Mouse (Mus musculus) hindbrain, embryonic 14.5 days (tissue): Measurements from ENCODE around the gene Ubqln1. TPM values are rescaled to one million over a fixed set of nuclear protein-coding genes. Genes with fewer than 3 reads are reported as not detected.

ENCODE experiments used
- ATAC-seq: fragments of 200-750 bp; cut with Nextera tagmentation; 2 replicates; pipeline ENCODE4 v1.8.0; 2017; ENCODE audit warnings: moderate number of reproducible peaks, mild to moderate bottlenecking, moderate TSS enrichment, moderate library complexity; ENCODE audit not compliant: low FRiP score
- DNase-seq: peaks from one replicate; pipeline ENCODE4 v3.0.0-alpha.2; 2015; ENCODE audit warnings: low spot score
- H3K27ac ChIP-seq: fragments of 300-500 bp; sonication (generic); 2 replicates; pipeline ENCODE4 v1.5.1; 2014; ENCODE audit warnings: mild to moderate bottlenecking, moderate library complexity
- H3K27me3 ChIP-seq: fragments of 300-500 bp; sonication (generic); 2 replicates; pipeline ENCODE4 v1.6.1; 2014; ENCODE audit warnings: mild to moderate bottlenecking, low read length, mixed read lengths; ENCODE audit not compliant: control insufficient read depth, insufficient read depth
- H3K36me3 ChIP-seq: fragments of 300-500 bp; sonication (generic); replicated peaks from 2 replicates; pipeline ENCODE4 v1.6.1; 2014; ENCODE audit not compliant: control insufficient read depth, insufficient read depth
- H3K4me1 ChIP-seq: fragments of 300-500 bp; sonication (generic); replicated peaks from 2 replicates; pipeline ENCODE4 v1.6.1; 2014; ENCODE audit warnings: antibody characterized with exemption, low read length, mixed read lengths; ENCODE audit not compliant: control insufficient read depth, insufficient read depth
- H3K4me2 ChIP-seq: fragments of 300-500 bp; sonication (generic); replicated peaks from 2 replicates; pipeline ENCODE4 v1.6.1; 2014; ENCODE audit warnings: mild to moderate bottlenecking, moderate library complexity
- H3K4me3 ChIP-seq: fragments of 300-500 bp; sonication (generic); replicated peaks from 2 replicates; pipeline ENCODE4 v1.5.1; 2014; ENCODE audit warnings: mild to moderate bottlenecking, low read length
- H3K9ac ChIP-seq: fragments of 300-500 bp; sonication (generic); 2 replicates; pipeline ENCODE4 v1.6.1; 2014
- H3K9me3 ChIP-seq: fragments of 300-500 bp; sonication (generic); 2 replicates; pipeline ENCODE4 v1.6.1; 2016; ENCODE audit warnings: low read length; ENCODE audit not compliant: control insufficient read depth
- WGBS: fragments of 180-500 bp; shearing (Covaris S2); extraction: QIAGEN DNeasy Blood & Tissue Kit; methylation state at CpG from one replicate; pipeline ENCODE4 v1.1.7; 2014; 5-methylcytosine and 5-hydroxymethylcytosine counted together
- polyA plus RNA-seq: library from polyadenylated mRNA; unstranded; fragments of >200 nt; fragmentation: Nextera tagmentation; extraction: Ambion mirVana; gene quantifications from 2 replicates; pipeline ENCODE4 v1.2.1, GENCODE M21; 2014

Gene Ubqln1
- 120 and 149 TPM in 2 replicates for polyA plus RNA-seq

DNA sequence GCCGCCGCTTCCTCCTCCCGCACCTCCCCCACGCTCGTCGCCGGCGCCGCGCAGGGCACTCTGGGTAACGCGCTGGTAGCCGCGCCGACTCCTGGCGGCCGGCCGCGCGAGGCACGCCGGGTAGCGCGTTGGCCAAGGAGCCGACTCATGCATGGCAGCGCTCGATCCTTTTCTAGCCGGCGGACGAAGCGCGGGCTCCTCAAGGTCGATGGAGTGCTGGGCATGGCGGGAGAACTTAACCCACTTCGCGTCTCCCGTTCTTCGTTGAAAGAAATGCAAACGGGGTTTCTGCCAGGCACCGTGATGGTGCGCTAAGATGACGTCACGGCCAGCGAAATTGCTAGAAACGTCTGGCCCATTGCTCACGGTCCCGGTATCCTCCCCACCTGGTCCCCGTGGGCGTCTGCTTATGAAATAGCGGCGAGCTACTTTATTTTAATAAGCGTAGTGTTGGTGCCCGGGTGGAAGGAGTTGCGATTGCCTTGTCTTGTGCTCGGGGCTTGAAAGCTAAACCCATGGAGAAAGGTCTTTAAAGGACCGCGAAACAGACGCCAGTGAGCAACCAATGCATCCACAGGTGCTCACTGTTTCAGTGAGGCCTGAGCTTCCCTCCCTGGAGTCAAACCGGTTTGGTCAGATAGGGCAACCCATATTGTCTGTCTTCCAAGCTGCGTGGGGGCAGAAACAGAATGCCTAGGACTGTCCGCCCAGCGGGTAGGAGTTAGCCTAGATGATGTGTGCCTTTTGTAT is at the start of gene Ubqln1:
Gene Ubqln1 (minus strand): TSS at position 62 of the 750 bp plus-strand sequence.
- peak within 1 kb of the TSS; percentile 88 for H3K9ac ChIP-seq
- H3K27me3 ChIP-seq = no peaks in the 10 kb centered on the region
- peak within 1 kb of the TSS; percentile 96 for H3K27ac ChIP-seq
- 2% methylated on average over 58 of the region's 62 CpGs for WGBS
- peak; percentile 92 for DNase-seq
- no peaks in the 10 kb centered on the region for H3K9me3 ChIP-seq
- H3K36me3 ChIP-seq = peaks cover 3% of the 10 kb centered on the region; the same call in 1 of the 2 replicates
- peak within 1 kb of the TSS; percentile 59 for H3K4me2 ChIP-seq
- ATAC-seq = peak; percentile 95
- H3K4me3 ChIP-seq = peak within 1 kb of the TSS; percentile 100
- H3K4me1 ChIP-seq = peaks cover 23% of the 10 kb centered on the region

DNA sequence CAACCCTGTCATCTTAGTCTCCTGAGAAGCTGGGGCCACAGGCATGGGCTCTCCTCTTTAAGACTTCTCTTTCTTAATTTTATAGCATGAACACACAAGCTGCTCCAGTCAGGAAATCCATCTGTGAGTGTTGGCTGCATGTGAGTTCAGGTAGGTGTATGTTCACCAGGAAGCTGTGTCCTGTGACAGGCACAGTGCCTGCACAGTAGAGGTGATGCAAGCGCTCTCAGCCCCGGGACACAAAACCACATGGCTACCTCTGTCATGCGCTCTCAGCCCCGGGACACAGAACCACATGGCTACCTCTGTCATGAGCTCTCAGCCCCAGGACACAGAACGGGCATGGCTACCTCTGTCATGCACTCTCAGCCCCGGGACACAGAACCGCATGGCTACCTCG is 48.1 kb upstream of the Ubqln1 start:
- no peaks in the 10 kb centered on the region for H3K27me3 ChIP-seq
- no peak for ATAC-seq
- H3K4me1 ChIP-seq = no peaks in the 10 kb centered on the region
- 93% methylated on average over 8 of the region's 8 CpGs for WGBS
- no peak overlapping the region for H3K4me3 ChIP-seq
- DNase-seq = no peak
- no peak overlapping the region for H3K9ac ChIP-seq
- H3K36me3 ChIP-seq = peaks cover 31% of the 10 kb centered on the region
- H3K4me2 ChIP-seq = no peak overlapping the region
- H3K9me3 ChIP-seq = no peaks in the 10 kb centered on the region
- no peak overlapping the region for H3K27ac ChIP-seq

DNA sequence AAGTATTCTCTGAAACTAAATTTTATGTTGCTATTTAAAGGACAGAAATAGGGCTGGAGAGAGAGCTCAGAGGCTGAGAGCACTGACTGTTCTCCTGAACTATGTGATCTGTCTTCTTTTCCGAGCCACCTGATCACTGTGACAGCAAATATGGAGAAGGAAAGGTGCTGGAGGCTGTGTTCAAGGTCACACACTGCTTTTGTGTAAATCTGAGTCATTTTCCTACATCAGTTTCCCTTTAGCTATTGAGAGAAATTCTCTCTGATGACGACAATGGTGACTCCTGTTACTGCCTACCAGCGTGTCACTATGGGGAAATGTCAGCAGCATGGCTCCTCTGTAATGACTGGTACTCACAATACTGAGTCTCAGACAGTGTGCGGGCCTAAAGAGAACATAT is 46.2 kb upstream of the Ubqln1 start:
- H3K9ac ChIP-seq = no peak overlapping the region
- H3K4me3 ChIP-seq = no peak overlapping the region
- no peak for DNase-seq
- no peak for ATAC-seq
- H3K27me3 ChIP-seq = no peaks in the 10 kb centered on the region
- H3K27ac ChIP-seq = no peak overlapping the region
- 95% methylated on average over 4 of the region's 4 CpGs for WGBS
- no peaks in the 10 kb centered on the region for H3K9me3 ChIP-seq
- H3K36me3 ChIP-seq = peaks cover 45% of the 10 kb centered on the region
- H3K4me1 ChIP-seq = no peaks in the 10 kb centered on the region
- no peak overlapping the region for H3K4me2 ChIP-seq

DNA sequence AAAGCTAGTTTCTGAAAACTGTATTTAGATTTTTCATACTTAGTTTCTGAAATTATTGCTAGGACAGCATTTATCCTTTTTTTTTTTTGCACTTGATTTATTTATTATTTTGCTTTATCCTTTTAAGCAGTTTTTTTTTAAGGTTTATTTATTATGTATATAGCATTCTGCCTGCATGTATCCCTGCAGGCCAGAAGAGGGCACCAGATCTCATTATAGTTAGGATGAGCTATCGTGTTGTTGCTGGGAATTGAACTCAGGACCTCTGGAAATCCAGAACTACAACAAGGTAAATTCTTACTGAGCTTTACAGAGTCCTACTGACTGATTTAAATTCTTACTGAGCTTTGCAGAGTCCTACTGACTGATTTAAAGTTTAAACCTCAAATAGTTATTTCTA is 37.8 kb upstream of the Ubqln1 start:
- ATAC-seq = no peak
- Histone ChIP-seq H3K9ac (no peak overlapping the region), H3K27ac (no peak overlapping the region), H3K4me1 (no peaks in the 10 kb centered on the region), H3K4me2 (no peak overlapping the region), H3K36me3 (peaks cover 51% of the 10 kb centered on the region), H3K27me3 (no peaks in the 10 kb centered on the region), H3K9me3 (no peaks in the 10 kb centered on the region), H3K4me3 (no peak overlapping the region)
- 97% methylated on average over 1 of the region's 1 CpGs for WGBS
- DNase-seq = no peak

DNA sequence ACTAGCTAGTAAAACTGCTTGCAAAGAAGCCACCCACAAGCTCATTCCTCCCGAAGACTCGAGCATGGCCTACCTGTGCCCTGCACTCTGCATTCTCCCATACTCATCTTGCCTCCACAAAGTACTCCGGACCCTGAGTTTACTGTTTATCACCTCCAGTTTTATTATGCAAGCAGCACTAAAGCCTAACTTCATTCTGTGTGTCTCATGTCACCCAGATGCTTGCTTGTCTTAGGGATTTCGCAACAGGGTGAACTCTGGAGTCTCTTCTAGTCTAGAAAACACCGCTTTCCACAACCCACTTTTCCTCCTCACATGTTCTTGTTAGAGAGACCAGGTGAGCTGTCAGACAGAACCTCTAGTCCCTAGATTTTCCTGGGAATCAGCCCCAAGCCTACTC is 33.5 kb upstream of the Ubqln1 start:
- ATAC-seq = no peak

DNA sequence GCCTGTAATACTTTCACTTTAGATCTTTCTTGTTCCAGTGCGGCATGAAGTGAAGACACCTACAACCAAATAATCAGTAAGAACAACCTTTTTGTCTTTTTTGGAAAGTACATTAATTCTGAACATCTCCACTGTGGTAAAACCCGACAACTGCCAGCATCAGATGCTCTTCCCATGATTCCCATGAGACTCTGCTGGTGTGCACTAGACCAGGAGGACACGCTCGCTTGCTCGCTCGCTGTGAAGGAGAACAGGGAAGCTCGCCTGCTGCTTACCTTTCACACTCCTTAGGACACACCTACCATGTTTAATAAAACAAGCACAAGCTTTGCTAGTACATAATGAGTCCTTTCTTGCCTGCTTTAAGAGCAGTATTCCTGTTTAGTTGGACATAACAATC is 21.1 kb upstream of the Ubqln1 start:
- Histone ChIP-seq H3K9me3 (no peaks in the 10 kb centered on the region), H3K4me3 (no peak overlapping the region), H3K27ac (no peak overlapping the region), H3K36me3 (peaks cover 45% of the 10 kb centered on the region), H3K9ac (no peak overlapping the region), H3K27me3 (no peaks in the 10 kb centered on the region), H3K4me1 (no peaks in the 10 kb centered on the region), H3K4me2 (no peak overlapping the region)
- 78% methylated on average over 7 of the region's 7 CpGs for WGBS
- DNase-seq (no peak), ATAC-seq (no peak)

More for the DNA sequence above, 33.5 kb upstream of the Ubqln1 start:
- peaks cover 27% of the 10 kb centered on the region for H3K36me3 ChIP-seq
- WGBS = 95% methylated on average over 5 of the region's 5 CpGs
- H3K27me3 ChIP-seq = no peaks in the 10 kb centered on the region
- no peaks in the 10 kb centered on the region for H3K4me1 ChIP-seq
- H3K4me3 ChIP-seq = no peak overlapping the region
- no peak for DNase-seq
- no peak overlapping the region for H3K4me2 ChIP-seq
- H3K9me3 ChIP-seq = no peaks in the 10 kb centered on the region
- no peak overlapping the region for H3K27ac ChIP-seq
- H3K9ac ChIP-seq = no peak overlapping the region

DNA sequence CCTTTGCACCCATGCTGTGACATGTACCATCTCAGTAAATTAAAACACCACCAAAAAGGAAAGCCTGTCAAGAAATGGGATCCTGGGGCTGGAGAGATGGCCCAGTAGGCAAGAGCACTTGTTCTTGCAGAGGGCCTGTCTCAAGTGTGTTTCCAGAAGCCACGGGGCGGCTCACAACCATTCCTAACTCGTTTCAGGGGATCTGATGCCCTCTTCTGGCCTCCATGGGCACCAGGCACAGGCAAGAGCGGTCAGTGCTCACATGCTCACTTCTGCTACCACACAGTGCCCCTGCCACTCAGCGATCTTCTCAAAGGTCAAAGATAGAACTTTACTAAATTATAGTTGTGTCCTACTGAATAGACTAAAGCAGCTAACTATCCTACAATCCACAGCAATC is 17.2 kb upstream of the Ubqln1 start:
- no peak overlapping the region for H3K27ac ChIP-seq
- H3K36me3 ChIP-seq = peaks cover 30% of the 10 kb centered on the region
- ATAC-seq (no peak), DNase-seq (no peak)
- WGBS = 40% methylated on average over 5 of the region's 5 CpGs
- H3K4me1 ChIP-seq = no peaks in the 10 kb centered on the region
- H3K9me3 ChIP-seq = no peaks in the 10 kb centered on the region
- no peak overlapping the region for H3K9ac ChIP-seq
- H3K27me3 ChIP-seq = no peaks in the 10 kb centered on the region
- H3K4me2 ChIP-seq = no peak overlapping the region
- no peak overlapping the region for H3K4me3 ChIP-seq

DNA sequence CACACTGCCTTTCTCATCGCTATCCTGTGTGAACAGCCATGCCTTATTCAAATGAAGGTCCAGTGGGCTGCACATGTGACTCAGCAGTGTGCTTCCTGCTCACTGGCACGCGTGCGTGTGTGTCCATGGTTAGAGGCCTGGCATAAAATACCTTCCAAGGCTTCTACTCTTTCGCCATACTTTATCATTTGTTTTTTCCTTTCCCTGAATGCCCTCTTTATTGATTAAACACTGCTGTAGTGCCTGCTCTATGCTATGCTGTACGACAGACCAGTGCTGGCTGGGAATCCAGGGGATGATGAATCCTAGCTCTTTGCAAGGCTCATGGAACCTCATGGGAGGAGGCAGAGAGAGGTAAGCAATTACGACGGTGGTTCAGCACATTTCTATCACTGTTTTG is 16.6 kb upstream of the Ubqln1 start:
- Histone ChIP-seq H3K27me3 (no peaks in the 10 kb centered on the region), H3K4me2 (no peak overlapping the region)
- 94% methylated on average over 8 of the region's 8 CpGs for WGBS

DNA sequence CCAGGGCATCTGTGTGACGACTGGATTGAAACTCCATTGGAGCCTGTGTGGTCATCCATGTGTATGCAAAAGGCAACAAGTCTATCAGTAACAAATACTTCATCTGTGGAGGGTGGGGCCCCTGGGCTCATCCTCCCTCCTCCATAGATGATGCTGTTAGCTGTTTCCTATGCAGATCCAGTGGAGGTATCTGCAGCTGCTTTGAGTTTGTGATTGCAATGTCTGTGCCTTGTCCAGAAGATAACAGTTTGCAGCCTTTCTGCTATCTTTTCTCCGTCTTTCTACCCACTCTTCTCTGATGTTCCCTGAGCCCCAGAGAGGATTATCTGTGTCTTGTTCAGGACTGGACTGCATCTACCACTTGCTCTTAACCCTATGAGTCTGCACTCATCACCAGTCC is 13.2 kb upstream of the Ubqln1 start:
- ATAC-seq = no peak
- H3K36me3 ChIP-seq = peaks cover 4% of the 10 kb centered on the region; the same call in 1 of the 2 replicates

More for the DNA sequence above, 16.6 kb upstream of the Ubqln1 start:
- Histone ChIP-seq H3K36me3 (peaks cover 26% of the 10 kb centered on the region), H3K9me3 (no peaks in the 10 kb centered on the region), H3K4me3 (no peak overlapping the region), H3K27ac (no peak overlapping the region), H3K4me1 (no peaks in the 10 kb centered on the region), H3K9ac (no peak overlapping the region)
- DNase-seq = no peak
- ATAC-seq = no peak

More for the DNA sequence above, 13.2 kb upstream of the Ubqln1 start:
- no peak for DNase-seq
- no peak overlapping the region for H3K27ac ChIP-seq
- no peaks in the 10 kb centered on the region for H3K27me3 ChIP-seq
- H3K9me3 ChIP-seq = no peaks in the 10 kb centered on the region
- H3K9ac ChIP-seq = no peak overlapping the region
- H3K4me3 ChIP-seq = no peak overlapping the region
- 79% methylated on average over 2 of the region's 2 CpGs for WGBS
- no peaks in the 10 kb centered on the region for H3K4me1 ChIP-seq
- H3K4me2 ChIP-seq = no peak overlapping the region
